Mouse (Mus musculus): ENCODE data around the gene Adat3.

The Adat3 gene

DNA sequence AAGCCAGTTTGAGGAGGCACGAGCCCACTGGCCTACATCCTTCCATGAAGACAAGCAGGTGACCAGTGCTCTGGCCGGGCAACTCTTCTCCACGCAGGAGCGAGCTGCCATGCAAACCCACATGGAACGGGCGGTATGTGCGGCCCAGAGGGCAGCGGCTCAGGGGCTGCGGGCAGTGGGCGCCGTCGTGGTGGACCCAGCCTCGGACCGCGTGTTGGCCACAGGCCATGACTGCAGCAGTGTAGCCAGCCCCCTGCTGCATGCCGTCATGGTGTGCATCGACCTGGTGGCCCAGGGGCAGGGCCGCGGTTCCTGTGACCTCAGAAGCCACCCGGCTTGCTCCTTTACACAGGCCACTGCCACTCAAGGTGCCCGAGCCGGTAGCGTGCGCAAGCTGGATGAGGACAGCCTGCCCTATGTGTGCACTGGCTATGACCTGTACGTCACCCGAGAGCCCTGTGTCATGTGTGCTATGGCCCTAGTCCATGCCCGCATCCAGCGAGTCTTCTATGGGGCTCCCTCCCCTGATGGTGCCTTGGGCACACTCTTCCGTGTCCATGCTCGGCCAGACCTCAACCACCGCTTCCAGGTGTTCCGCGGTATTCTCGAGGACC is 4.2 kb downstream of the Adat3 start:
- intact Hi-C loops (cut with DNase I): loop anchor here (5.0 kb wide), 1 partner anchor 50 kb away; the partner anchor contains the start of gene Btbd2

GRCm38 (mm10) chr10:80608435-80608834 is 5.8 kb downstream of the Adat3 start:
- intact Hi-C loops (cut with DNase I): loop anchor here (5.0 kb wide), 1 partner anchor 49 kb away; the partner anchor contains the start of gene Btbd2

DNA sequence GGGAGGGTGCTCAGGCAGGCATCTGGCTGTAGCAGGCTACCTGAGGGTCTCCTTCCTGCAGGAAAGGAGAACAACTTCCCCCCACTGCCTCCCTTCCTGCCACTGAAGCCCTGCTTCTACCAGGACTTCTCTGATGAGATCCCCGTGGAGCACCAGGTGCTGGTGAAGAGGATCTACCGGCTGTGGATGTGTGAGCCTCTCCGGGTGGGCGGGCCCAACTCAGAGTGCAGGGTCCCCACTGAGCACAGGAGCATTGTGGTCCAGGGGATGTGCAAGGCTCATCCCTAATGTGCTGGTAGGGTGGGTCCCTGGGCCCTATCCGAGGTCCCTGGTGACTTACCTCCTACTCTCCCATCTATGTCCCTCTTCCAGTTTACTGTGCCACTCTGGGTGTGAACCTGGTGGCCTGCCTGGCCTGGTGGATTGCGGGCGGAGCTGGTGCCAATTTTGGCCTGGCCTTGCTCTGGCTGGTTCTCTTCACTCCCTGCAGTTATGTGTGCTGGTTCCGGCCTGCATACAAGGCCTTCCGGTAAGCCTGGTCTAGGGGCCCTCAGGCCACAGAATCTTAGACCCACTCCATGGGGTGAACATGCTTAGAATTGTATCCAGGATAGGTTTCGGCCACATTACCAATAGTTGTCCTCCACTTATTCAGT is 6.7 kb downstream of the Adat3 start:
- intact Hi-C loops (cut with DNase I): loop anchor here (5.0 kb wide), 1 partner anchor 48 kb away; the partner anchor contains the start of gene Btbd2

GRCm38 (mm10) chr10:80610116-80610785 is 7.6 kb downstream of the Adat3 start:
- intact Hi-C loops (cut with DNase I): loop anchor here (5.0 kb wide), 1 partner anchor 77 kb away; no protein-coding TSS in a partner anchor

GRCm38 (mm10) chr10:80611024-80611423 is 8.3 kb downstream of the Adat3 start:
- intact Hi-C loops (cut with DNase I): loop anchor here (5.0 kb wide), 1 partner anchor 76 kb away; no protein-coding TSS in a partner anchor

GRCm38 (mm10) chr10:80611905-80612304 is 9.2 kb downstream of the Adat3 start:
- intact Hi-C loops (cut with DNase I): loop anchor here (5.0 kb wide), 1 partner anchor 75 kb away; no protein-coding TSS in a partner anchor

- intact Hi-C loops (cut with DNase I): loop anchor here (5.0 kb wide), 1 partner anchor 73 kb away; no protein-coding TSS in a partner anchor
Observed at GRCm38 (mm10) chr10:80613821-80614220, 11.1 kb downstream of the Adat3 start.

GRCm38 (mm10) chr10:80614351-80614750 is 11.7 kb downstream of the Adat3 start:
- intact Hi-C loops (cut with DNase I): loop anchor here (5.0 kb wide), 1 partner anchor 73 kb away; no protein-coding TSS in a partner anchor

DNA sequence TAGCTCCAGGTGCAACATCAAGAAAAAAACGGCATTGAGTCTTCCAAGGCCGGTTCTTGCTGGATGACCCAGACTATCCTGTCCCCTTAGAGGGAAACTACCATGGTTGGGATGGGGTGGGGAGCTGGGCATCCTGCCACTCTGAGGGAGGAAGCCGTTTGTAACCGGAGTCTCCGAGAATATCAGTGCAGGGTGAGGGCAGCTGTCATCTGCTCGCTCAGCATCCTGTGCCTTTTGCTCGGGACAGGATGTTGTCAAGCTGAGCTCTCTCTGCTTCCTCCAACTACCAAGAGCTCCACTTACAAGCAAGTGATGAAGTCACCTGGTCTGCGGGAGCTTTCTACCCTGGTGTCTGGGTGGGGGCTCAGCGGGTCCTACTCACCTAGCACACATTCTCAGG is 15.5 kb downstream of the Adat3 start:
- intact Hi-C loops (cut with DNase I): no loop called here

DNA sequence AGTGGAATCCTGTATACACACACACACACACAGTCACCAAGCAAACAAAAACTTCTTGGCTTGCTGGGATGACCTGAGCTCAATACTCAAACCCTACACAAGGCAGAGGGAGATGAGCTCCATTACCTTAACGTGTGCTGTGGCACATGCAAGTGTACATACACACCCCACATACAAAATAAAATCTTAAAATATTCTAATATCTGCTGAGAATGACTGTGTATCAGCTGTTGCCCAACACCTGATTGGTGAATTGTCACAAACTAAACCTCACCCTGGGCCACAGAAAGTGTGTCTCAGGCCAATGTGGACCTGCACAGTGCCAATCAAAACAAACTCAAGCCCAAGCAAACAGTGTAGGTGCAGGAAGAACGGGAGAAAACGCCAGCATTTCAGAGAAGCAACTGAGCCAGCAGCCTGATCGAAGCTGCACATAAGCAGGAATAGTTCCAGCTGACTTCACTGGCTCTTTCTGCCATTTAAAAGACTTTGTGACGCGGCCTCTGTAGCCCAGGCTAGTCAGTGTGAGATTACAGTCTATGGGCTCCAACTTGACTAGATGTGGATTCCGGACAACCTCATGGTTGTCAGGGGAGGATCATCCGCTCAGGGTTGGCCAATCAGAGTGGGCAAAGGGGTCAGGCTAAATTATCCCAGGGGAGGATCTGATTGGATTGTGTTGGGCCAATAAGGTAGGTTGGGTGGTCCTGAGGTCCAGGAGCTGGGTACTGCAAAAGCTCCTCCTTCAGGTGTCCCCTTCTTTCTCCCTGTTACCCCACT is 17.0 kb downstream of the Adat3 start:
- intact Hi-C loops (cut with DNase I): loop anchor here (5.0 kb wide), 1 partner anchor 42 kb away; the partner anchor contains the start of gene Klf16

DNA sequence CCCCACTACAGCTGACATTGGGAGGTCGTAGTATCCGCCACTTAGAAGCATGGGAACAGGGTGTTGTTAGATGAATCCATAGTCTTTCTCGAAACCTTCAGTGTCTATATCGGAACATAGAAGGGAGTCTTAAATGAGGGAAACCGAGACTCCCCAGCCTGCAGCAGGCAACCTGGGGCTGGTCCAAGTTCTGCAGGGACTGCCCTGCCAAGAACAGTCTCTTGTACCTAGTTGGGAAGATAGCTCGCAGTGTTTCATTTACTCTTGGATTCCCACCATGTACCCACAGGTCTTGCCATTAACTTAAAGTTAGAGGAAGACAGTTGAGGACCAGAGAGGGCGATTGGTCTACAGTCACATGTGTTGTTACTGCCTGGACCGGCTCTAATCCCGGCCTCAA is 17.7 kb downstream of the Adat3 start:
- intact Hi-C loops (cut with DNase I): loop anchor here (5.0 kb wide), 1 partner anchor 43 kb away; the partner anchor contains the start of gene Klf16

GRCm38 (mm10) chr10:80620796-80621689 is 18.4 kb downstream of the Adat3 start:
- intact Hi-C loops (cut with DNase I): loop anchor here (5.0 kb wide), 1 partner anchor 44 kb away; the partner anchor contains the start of gene Klf16

GRCm38 (mm10) chr10:80621690-80621939 is 18.9 kb downstream of the Adat3 start:
- intact Hi-C loops (cut with DNase I): loop anchor here (5.0 kb wide), 1 partner anchor 44 kb away; the partner anchor contains the start of gene Klf16

- intact Hi-C loops (cut with DNase I): loop anchor here (5.0 kb wide), 1 partner anchor 45 kb away; the partner anchor contains the start of gene Klf16
Observed at GRCm38 (mm10) chr10:80621940-80622660, 19.4 kb downstream of the Adat3 start.

GRCm38 (mm10) chr10:80622661-80623456 is 20.2 kb downstream of the Adat3 start, which contains the start of gene Csnk1g2:
TSS of gene Csnk1g2 (plus strand) at chr10:80622838.
- intact Hi-C loops (cut with DNase I): loop anchor here (5.0 kb wide), 1 partner anchor 46 kb away; the partner anchor contains the start of gene Klf16

DNA sequence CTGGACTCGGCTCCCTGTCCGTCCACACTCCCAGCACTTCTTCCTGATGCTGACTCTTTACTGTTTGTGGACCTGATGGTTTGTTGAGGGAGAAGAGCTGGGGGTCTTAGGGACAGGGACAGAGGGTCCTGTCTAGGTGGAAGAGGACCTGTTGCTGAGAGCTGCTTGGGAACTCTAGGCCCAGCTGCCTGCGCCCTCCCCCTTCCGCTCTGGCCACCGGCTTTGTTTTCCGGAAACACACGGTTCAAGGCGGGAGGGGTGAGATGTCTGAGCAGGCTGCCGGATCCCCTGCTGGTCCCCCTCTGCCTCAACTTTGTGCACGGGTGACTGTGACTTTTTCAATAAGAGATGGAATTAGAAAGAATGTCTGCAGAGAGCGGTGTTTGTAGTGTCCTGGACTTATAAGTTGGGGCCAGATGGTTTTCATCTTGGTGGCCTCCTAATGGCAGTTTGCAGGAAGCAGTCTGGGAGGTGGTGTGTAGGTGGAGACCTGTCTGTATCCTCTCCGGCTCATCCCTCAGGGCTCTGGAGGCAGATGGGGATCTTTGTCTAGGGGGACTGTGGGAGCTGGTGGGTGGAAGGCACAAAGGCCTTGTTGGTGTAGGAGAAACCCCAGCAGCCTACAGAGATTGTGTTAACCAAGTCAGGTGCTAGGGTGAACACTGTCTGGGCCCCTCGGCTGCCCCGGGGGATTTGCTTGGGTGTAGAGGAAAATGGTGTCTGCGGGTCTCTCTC is 20.9 kb downstream of the Adat3 start:
- intact Hi-C loops (cut with DNase I): loop anchor here (5.0 kb wide), 1 partner anchor 46 kb away; the partner anchor contains the start of gene Klf16

DNA sequence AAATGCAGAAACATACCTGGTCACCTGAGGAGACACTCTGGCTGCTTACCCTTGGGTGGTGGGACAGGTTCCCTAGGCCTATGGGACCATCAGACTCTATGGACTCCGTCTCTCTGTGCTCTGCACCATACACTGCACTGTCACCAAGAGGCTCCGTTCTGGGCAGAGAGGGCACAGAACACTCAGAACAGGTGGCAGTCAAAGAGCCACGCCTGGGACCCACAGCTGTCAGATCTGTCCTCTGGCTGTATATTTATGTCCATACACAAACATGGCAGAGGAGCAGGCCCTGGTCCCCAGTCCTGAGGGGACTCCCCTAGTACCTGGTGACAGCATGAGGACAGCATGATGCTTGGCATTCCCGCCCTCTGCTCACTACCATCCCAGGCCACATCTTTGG is 23.1 kb downstream of the Adat3 start:
- intact Hi-C loops (cut with DNase I): no loop called here

Measured in adrenal gland (tissue).